Comparison of ENCODE assay signal across 16 mouse cellular contexts in genomic region chr16:18479667-18480066, GRCm38 (mm10). TPM values are rescaled to one million over a fixed set of nuclear protein-coding genes. Genes with fewer than 3 reads are reported as not detected.
DNase-seq lines count a peak whose midpoint lies in the region; ATAC-seq and TF ChIP-seq lines count a peak whose summit lies in the region.
"Had no signal": no experiment of that assay in that cellular context is flagged by ENCODE, and none has a peak within 500 bp of the region (broad histone marks: within the 10 kb centered on the region; RNA-seq: fewer than 3 reads in every experiment).

No protein-coding gene starts in this region.

- H3K9ac ChIP-seq in embryonic facial prominence, embryonic 14.5 days (ENCODE audit: low read depth, low read length) = no peak overlapping the region
- H3K9ac ChIP-seq: hindbrain, embryonic 14.5 days; liver, postnatal 0 days; neural tube, embryonic 15.5 days had no signal

- TF ChIP-seq CTCF in kidney, adult 2 months (conservative IDR thresholded peaks at IDR 0.05; ENCODE audit: insufficient read depth, insufficient read length, low read depth, low read length) = no peak

- H3K36me3 ChIP-seq in kidney, adult 2 months (ENCODE audit: control insufficient read depth, insufficient read depth, low read length) = no peaks in the 10 kb centered on the region
- no peaks in the 10 kb centered on the region for H3K36me3 ChIP-seq in embryonic facial prominence, embryonic 14.5 days (ENCODE audit: control insufficient read depth, insufficient read depth, low read length)
- H3K36me3 ChIP-seq in splenic B cell, adult 2 months (ENCODE audit: control insufficient read depth, insufficient read depth, low read length, poor library complexity, severe bottlenecking) = no peaks in the 10 kb centered on the region; the same call in 1 of the 2 replicates
- H3K36me3 ChIP-seq: neural tube, embryonic 15.5 days had no signal

- no peak for TF ChIP-seq POLR2A in kidney, adult 2 months (IDR thresholded peaks at IDR 0.05; ENCODE audit: low read depth, low read length)

- H3K4me2 ChIP-seq in embryonic facial prominence, embryonic 14.5 days (ENCODE audit: low read depth, low read length) = no peak overlapping the region
- H3K4me2 ChIP-seq: hindbrain, embryonic 14.5 days; neural tube, embryonic 15.5 days had no signal

- H3K27ac ChIP-seq in kidney, adult 2 months (ENCODE audit: insufficient read depth, low read depth, low read length) = no peak overlapping the region
- no peak overlapping the region for H3K27ac ChIP-seq in embryonic facial prominence, embryonic 14.5 days (replicated peaks; ENCODE audit: low read depth, low read length)
- H3K27ac ChIP-seq: hindbrain, embryonic 14.5 days; neural tube, embryonic 15.5 days had no signal

- H3K4me3 ChIP-seq in kidney, adult 2 months (ENCODE audit: insufficient read depth, low read depth, low read length) = no peak overlapping the region
- H3K4me3 ChIP-seq in embryonic facial prominence, embryonic 14.5 days (ENCODE audit: low read depth, low read length) = no peak overlapping the region
- H3K4me3 ChIP-seq: erythroblast, embryonic 14.5 days; neural tube, embryonic 15.5 days had no signal

- WGBS in kidney, adult 2 months = 66% methylated on average over 7 of the region's 7 CpGs
- WGBS in embryonic facial prominence, embryonic 14.5 days = 49% methylated on average over 7 of the region's 7 CpGs

- H3K4me1 ChIP-seq in kidney, adult 2 months (ENCODE audit: control insufficient read depth, insufficient read depth, low read length) = no peaks in the 10 kb centered on the region
- no peaks in the 10 kb centered on the region; the same call in none of the 2 replicates for H3K4me1 ChIP-seq in embryonic facial prominence, embryonic 14.5 days (ENCODE audit: control insufficient read depth, insufficient read depth, low read length)

- peak; percentile 58 for ATAC-seq in embryonic facial prominence, embryonic 14.5 days (ENCODE audit: low read depth)
- ATAC-seq: liver, postnatal 0 days had no signal

- DNase-seq in kidney, adult 2 months = peak; percentile 33
- DNase-seq in kidney, adult 18-20 months = no peak
- peak; percentile 4 for DNase-seq in urinary bladder, postnatal 10 days (ENCODE audit: low spot score)
- DNase-seq in urinary bladder, postnatal 4 days (ENCODE audit: low spot score in 2 of 2) = no peak
- DNase-seq in embryonic facial prominence, embryonic 14.5 days (ENCODE audit: low spot score) = peak; percentile 62
- peak; percentile 20 for DNase-seq in splenic B cell, adult 2 months (ENCODE audit: low read depth, low spot score)
- no peak for DNase-seq in Muller cell, postnatal 12 days (ENCODE audit: inconsistent ontology term)
- DNase-seq in thymus, postnatal 10 days (ENCODE audit: low spot score in 2 of 2) = no peak
- DNase-seq: adrenal gland, postnatal 36 days; heart, adult 18-20 months; heart, postnatal 10 days; layer of hippocampus, postnatal 36 days; liver, postnatal 0 days had no signal

- no peaks in the 10 kb centered on the region for H3K27me3 ChIP-seq in kidney, adult 2 months (replicated peaks; ENCODE audit: control insufficient read depth, insufficient read depth, low read length)
- no peaks in the 10 kb centered on the region for H3K27me3 ChIP-seq in embryonic facial prominence, embryonic 14.5 days (replicated peaks; ENCODE audit: control insufficient read depth, insufficient read depth, low read length)
- H3K27me3 ChIP-seq in splenic B cell, adult 2 months (ENCODE audit: control insufficient read depth, insufficient read depth, low read length, poor library complexity, severe bottlenecking) = no peaks in the 10 kb centered on the region
- H3K27me3 ChIP-seq: neural tube, embryonic 15.5 days had no signal

- no peaks in the 10 kb centered on the region for H3K9me3 ChIP-seq in embryonic facial prominence, embryonic 14.5 days (ENCODE audit: control insufficient read depth, low read length)
- H3K9me3 ChIP-seq: neural tube, embryonic 15.5 days had no signal

RNA-seq across cellular contexts. Expression of gene Gnb1l, which starts 18.8 kb away (rescaled TPM):
- polyA plus RNA-seq in kidney, adult 2 months (2012; rRNA removed) = 10.7 and 15.8 TPM in 2 replicates
- polyA plus RNA-seq in embryonic facial prominence, embryonic 14.5 days (2014; fragmentation: Nextera tagmentation; extraction: Ambion mirVana) = 16.5 and 17.8 TPM in 2 replicates

RNA-seq across cellular contexts. Expression of gene Rtl10, which starts 19.0 kb away (rescaled TPM):
- 5.0 and 6.9 TPM in 2 replicates for polyA plus RNA-seq in kidney, adult 2 months (2012; rRNA removed)
- 3.2 and 3.8 TPM in 2 replicates for polyA plus RNA-seq in embryonic facial prominence, embryonic 14.5 days (2014; fragmentation: Nextera tagmentation; extraction: Ambion mirVana)

RNA-seq across cellular contexts. Expression of gene Comt, which starts 53.0 kb away (rescaled TPM):
- polyA plus RNA-seq in kidney, adult 2 months (2012; rRNA removed) = 519 and 582 TPM in 2 replicates
- 85.4 and 86.4 TPM in 2 replicates for polyA plus RNA-seq in embryonic facial prominence, embryonic 14.5 days (2014; fragmentation: Nextera tagmentation; extraction: Ambion mirVana)

RNA-seq across cellular contexts. Expression of gene Txnrd2, which starts 53.5 kb away (rescaled TPM):
- 35.2 and 39.1 TPM in 2 replicates for polyA plus RNA-seq in kidney, adult 2 months (2012; rRNA removed)
- 14.7 TPM in 2 replicates for polyA plus RNA-seq in embryonic facial prominence, embryonic 14.5 days (2014; fragmentation: Nextera tagmentation; extraction: Ambion mirVana)

Comparison
In these comparisons a context has a peak if more than half of its experiments do, and no peak if none do; other contexts are left out.
1. DNase-seq: peak in kidney, adult 2 months (single experiment), urinary bladder, postnatal 10 days (single experiment), embryonic facial prominence, embryonic 14.5 days (single experiment) and splenic B cell, adult 2 months (single experiment); none in kidney, adult 18-20 months (single experiment), urinary bladder, postnatal 4 days (0 of 2), Muller cell, postnatal 12 days (single experiment) and thymus, postnatal 10 days (0 of 2).